Mouse (Mus musculus) cerebellum, adult (tissue): ENCODE data around the gene A3galt2.

Experiments
- ATAC-seq: cut with Nextera tagmentation; 2 replicates; pipeline ENCODE4 v1.9.2; 2017; ENCODE audit warnings: mild to moderate bottlenecking, moderate library complexity, mixed read lengths; ENCODE audit not compliant: insufficient number of reproducible peaks, low FRiP score, low TSS enrichment

Gene A3galt2

GRCm38 (mm10) chr4:128727019-128727720 lies 28.0 kb upstream of the A3galt2 start:
- ATAC-seq: peak; percentile 41; the same call in 1 of the 2 replicates

DNA sequence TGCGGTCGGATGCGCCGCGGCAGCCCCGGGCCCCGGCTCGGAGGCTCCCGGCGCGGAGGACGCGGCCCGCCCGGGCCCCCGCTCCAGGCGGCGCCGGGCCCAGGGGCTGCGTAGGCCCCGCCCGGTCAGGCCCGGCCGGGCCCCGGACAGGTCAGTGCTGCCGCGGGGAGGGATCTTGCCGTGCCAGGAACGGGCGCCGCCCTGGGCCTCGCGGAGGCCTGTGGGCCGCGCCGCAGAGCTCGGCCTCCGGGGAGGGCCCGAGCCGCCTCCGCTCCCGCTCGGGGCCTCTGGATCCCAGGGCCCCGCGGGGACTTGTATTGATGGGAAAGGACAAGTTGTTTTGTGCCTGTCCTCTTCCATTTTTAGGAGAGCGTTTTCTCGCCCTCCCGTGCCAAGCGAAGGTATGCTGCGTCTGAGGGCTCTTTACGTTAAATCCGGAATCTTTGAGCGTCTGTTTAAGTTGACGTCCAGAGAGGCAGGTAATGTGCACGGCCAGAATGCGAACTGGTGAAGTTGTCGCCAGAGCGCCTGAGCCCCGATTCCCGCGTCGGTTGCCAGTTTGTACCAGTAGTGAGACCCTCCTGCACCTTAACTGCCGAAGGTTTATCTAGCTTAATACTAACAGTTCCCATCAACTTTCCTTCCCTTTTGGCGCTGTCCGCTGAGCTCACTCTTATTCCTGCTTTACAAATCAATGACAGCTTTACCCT lies 27.3 kb upstream of the A3galt2 start:
- peak; percentile 27; the same call in 1 of the 2 replicates for ATAC-seq

DNA sequence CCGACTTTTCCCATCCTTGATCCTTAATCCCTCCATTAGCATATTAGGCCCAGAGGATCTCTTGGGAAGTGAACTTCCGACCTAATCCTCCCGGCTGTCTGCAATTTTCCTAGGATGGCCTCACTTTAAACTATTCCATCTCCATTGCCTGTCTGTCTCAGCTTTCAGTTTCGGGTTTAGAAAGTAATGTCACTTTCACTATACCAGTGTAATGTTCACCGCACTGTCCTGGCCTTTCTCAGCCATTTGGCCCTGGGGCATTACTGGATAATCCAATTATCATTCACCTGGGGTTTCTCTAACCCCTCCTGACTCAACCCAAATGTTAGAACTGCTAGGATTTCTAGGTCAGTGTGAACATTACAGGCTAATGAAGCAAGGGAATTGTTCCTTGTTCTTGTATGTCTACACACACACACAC lies 26.7 kb upstream of the A3galt2 start:
- no peak for ATAC-seq

GRCm38 (mm10) chr4:128729033-128729708 lies 26.0 kb upstream of the A3galt2 start:
- ATAC-seq: no peak

GRCm38 (mm10) chr4:128729709-128730037 lies 25.5 kb upstream of the A3galt2 start:
- ATAC-seq: no peak

DNA sequence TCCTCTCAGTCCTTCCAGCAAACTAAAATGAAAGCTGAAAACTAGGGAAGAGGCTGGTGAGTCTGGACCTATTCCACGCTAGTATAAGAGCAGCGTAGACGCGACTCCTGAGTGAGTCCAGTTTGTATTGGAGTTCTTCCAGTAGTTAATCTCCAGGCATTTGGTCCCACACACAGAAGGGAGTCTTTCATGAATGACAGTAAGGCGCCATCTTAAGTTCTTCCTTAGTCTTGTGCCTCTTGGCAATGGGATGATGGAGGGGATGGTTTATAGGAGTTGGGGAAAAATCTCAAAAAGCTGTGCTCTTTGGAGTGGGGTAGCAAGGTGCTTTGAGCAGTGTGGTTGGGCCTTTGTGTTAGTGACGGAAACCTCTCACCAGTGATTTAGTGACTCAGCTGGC lies 24.9 kb upstream of the A3galt2 start:
- ATAC-seq: no peak

- ATAC-seq: no peak
Measured at GRCm38 (mm10) chr4:128732794-128733193, 22.4 kb upstream of the A3galt2 start.

DNA sequence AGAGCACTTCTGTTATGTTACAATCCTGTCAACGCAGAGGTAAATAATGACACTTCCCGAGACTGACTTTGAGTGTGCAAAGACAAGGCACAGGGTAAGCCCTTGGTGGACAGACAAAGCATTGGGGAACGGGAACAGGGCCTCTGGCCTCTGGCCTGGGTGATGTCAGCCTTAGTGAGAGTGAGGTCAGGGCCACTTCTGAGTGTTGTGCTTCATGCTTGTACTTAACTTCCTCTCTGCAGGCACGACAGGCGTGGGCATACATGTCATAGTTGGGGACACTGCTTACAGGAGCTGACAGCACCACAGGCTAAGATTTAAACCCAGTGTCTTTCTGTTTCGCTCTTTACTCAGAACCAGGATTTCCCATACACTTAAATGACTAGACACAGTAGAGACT lies 21.7 kb upstream of the A3galt2 start:
- ATAC-seq: no peak

- no peak for ATAC-seq
Measured at GRCm38 (mm10) chr4:128734217-128734616, 20.9 kb upstream of the A3galt2 start.

DNA sequence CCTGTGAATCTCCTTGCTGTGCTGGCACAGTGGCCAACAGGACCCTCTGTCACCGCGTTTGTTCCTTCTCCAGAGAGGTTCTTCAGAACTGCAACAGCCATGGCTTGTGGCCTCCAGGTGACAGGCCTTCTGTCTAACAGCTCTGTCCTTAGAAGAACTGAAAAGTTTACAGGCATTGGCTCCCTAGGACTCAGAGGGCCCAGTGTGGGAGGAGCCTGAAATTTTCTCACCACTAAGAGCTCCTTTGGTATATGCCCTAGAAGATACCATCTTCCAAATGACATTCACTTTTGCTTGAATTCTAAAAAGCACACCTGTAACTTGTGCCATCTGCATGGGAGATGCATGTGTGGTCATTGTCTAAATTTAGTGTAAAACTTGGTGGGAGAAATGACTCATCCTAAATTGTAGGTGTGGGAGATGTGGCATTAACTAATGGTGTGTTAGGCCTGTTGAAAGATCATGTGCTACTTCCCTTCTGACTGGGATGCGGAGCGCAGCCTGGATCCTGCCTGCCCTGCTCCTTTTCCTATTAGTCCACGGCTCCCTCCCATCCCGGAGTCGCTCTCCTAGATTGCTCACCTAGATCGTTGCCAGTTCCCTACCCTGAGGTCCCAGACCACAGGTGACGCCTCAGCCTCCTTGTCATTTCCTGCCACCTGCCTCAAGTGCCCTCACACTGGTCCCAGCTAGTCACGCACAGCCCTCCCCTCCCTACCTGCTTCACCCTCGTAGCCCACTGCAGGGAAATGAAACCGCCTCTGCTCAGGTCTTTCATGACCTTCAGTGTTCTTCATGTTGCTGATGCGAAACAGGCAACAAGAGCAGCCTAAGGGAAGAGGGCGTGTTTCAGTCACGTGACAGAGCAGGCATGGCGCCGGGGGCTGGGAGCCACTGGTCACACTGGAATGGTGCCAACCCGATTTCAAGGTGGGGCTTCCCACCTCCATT lies 20.2 kb upstream of the A3galt2 start:
- ATAC-seq: 0 out of 2 replicates have a peak, but pooled peaks have one; percentile 51

GRCm38 (mm10) chr4:128737137-128737589 lies 18.0 kb upstream of the A3galt2 start:
- ATAC-seq: 0 out of 2 replicates have a peak, but pooled peaks have one; percentile 11

- ATAC-seq: no peak
Measured at GRCm38 (mm10) chr4:128737825-128738610, 17.1 kb upstream of the A3galt2 start.

GRCm38 (mm10) chr4:128740878-128741277 lies 14.3 kb upstream of the A3galt2 start:
- ATAC-seq: no peak

DNA sequence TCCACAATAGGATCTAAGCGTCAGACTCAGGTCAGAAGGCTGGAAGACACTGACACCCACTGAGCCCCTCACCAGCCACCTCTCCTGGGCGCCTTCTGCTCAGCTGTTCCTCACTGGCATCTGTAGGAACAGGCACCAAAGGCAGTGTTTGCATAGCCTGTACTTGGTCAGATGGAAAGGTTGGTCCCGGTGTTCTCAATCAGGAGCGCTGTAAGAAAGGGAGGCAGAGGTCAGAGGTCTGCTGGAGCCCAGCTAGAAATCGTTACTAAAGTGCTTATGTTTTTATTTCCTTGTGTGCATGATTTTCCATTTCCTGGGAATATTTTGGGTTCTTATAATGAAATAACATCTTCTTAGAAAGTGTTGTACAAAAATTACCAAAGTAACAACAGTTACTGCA lies 13.3 kb upstream of the A3galt2 start:
- ATAC-seq: no peak

DNA sequence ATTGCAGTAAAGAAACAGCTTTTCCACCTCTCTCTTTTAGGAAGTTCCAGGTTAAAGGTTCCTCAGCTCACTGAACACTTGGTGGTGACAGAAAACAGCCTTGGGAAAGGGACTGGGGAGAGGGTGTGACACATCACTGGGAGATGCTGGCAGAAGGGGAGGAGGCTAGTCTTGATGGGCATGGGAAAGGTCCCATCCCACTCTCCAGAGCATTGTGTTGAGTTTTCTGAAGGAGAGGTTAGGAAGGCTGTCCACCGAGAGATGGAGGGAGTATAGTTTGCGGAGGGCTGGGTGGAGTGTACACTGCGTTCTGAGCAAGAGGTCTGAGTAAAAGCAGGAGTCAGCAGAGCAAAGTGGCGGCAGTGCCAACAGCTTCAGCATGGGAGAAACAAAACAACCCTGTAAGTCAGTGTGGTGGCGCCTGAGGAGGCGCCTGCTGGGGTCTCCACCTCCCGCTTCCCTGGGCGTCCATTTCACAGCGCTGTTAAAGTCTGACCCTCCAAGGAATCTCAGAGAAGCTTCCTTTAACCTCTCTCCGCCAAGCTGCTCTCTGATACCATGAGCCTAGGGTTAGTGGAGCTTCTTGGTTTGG lies 12.7 kb upstream of the A3galt2 start:
- no peak for ATAC-seq

DNA sequence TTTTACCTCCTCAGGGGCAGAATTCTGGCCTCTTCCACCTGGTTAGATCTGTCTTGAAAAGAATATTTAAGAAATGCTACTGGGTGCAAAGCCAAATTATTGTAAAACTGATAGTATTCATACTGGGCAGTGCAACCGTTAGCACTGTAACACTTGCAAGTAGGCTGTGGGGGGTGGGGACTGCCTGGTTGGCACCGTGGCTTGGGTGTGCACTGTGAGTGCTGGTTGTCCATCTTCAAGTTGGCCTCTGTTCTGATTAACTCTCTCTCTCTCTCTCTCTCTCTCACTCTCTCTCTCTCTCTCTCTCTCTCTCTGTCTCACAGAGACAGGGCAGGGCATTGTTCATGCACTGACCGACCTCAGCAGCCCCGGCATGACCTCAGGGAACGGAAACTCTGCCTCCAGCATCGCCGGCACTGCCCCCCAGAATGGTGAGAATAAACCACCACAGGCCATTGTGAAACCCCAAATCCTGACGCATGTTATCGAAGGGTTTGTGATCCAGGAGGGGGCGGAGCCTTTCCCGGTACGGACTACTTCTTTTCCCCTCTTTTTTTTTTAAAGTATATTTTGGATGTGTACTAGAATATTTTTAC lies 12.0 kb upstream of the A3galt2 start:
- ATAC-seq: no peak

- no peak for ATAC-seq
Measured at GRCm38 (mm10) chr4:128745160-128745559, 10.0 kb upstream of the A3galt2 start.

DNA sequence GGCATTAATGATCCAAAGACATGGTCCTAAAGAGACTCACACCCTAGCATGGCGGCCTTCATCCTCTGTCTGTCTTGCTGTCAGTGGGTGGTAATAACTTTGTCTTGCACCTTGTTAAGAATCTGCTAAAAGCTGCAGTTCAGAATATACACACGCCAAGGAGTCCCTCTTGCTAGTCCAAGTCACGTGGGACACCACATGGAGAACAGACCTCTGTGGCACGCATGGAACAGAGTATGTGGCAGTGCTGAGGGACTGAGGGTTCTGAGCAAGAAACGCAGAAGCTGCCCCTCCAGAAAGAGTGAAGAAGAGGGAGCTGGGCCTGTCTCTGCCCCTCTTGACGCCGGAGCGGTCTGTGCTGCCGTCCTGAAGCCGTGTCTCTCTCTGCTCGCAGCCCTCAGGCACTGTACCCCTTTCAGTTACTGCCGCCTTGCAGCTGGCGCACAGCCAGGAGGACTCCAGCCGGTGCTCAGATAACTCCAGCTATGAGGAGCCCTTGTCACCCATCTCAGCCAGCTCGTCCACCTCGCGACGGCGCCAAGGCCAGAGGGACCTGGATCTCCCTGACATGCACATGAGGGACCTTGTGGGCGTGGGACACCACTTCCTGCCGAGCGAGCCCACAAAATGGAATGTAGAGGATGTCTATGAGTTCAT lies 7.4 kb upstream of the A3galt2 start:
- ATAC-seq: no peak
